Mouse (Mus musculus) embryonic facial prominence, embryonic 10.5 days (tissue): Measurements from ENCODE around the gene Gm38431. TPM values are rescaled to one million over a fixed set of nuclear protein-coding genes. Genes with fewer than 3 reads are reported as not detected.
A peak's percentile ranks its signal among the peaks of the same experiment; 100 is the strongest.

ENCODE experiments used
- DNase-seq: peaks from one replicate; pipeline ENCODE4 v3.0.0-alpha.2; 2017; ENCODE audit warnings: low spot score
- H3K27ac ChIP-seq: fragments of 300-500 bp; sonication (generic); replicated peaks from 2 replicates; pipeline ENCODE4 v1.5.1; 2016; ENCODE audit warnings: mild to moderate bottlenecking
- H3K27me3 ChIP-seq: fragments of 300-500 bp; sonication (generic); replicated peaks from 2 replicates; pipeline ENCODE4 v1.6.1; 2016; ENCODE audit warnings: low read depth, mild to moderate bottlenecking; ENCODE audit not compliant: poor library complexity, severe bottlenecking
- H3K36me3 ChIP-seq: fragments of 300-500 bp; sonication (generic); replicated peaks from 2 replicates; pipeline ENCODE4 v1.6.1; 2016; ENCODE audit warnings: mild to moderate bottlenecking, moderate library complexity
- H3K4me1 ChIP-seq: fragments of 300-500 bp; sonication (generic); 2 replicates; pipeline ENCODE4 v1.6.1; 2016
- H3K4me3 ChIP-seq: fragments of 300-500 bp; sonication (generic); 2 replicates; pipeline ENCODE4 v1.5.1; 2016; ENCODE audit warnings: mild to moderate bottlenecking, moderate library complexity
- H3K9me3 ChIP-seq: fragments of 300-500 bp; sonication (generic); 2 replicates; pipeline ENCODE4 v1.6.1; 2016; ENCODE audit warnings: mild to moderate bottlenecking
- WGBS: fragments of 180-500 bp; shearing (Covaris S2); methylation state at CpG from one replicate; pipeline ENCODE4 v1.1.7; 2016; 5-methylcytosine and 5-hydroxymethylcytosine counted together
- microRNA counts: library from miRNA; unstranded; fragments of <30 nt; microRNA quantifications from one replicate; lab custom pipeline; 2017
- microRNA-seq: library from miRNA; unstranded; fragments of <30 nt; microRNA quantifications from one replicate; pipeline ENCODE4, GENCODE M21; 2017
- polyA plus RNA-seq: library from polyadenylated mRNA; unstranded; fragments of >200 nt; fragmentation: Nextera tagmentation; extraction: Ambion mirVana; gene quantifications from 2 replicates; pipeline ENCODE4 v1.2.1, GENCODE M21; 2016

Gene Gm38431
- polyA plus RNA-seq, 1 experiment from 2014 or later: 4.5 TPM

DNA sequence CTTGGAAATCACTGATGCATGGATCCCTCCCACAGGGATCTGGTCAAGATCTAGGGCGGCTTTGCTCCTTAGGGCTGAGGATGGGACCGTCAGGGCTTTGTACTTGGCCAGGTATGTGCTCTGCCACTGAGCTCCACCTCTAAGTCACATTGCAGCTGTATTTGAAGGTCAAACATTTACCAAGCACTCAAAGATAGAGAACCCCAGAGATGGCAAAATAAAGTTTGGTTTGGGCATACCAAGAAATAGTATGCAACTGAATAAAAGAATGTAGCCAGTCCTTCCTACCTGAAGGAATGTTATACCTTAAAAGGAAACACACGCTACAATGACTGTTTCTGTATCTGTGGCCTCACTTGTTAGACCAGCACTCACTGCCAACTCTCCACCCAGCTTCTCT, 70.4 kb downstream of the Gm38431 start:
- H3K4me1 ChIP-seq: peaks cover 7% of the 10 kb centered on the region
- H3K4me3 ChIP-seq: no peak overlapping the region
- H3K36me3 ChIP-seq: no peaks in the 10 kb centered on the region
- WGBS: 72% methylated on average over 3 of the region's 3 CpGs
- DNase-seq: no peak
- no peak overlapping the region for H3K27ac ChIP-seq
- peaks cover 56% of the 10 kb centered on the region for H3K27me3 ChIP-seq
- H3K9me3 ChIP-seq: no peaks in the 10 kb centered on the region

DNA sequence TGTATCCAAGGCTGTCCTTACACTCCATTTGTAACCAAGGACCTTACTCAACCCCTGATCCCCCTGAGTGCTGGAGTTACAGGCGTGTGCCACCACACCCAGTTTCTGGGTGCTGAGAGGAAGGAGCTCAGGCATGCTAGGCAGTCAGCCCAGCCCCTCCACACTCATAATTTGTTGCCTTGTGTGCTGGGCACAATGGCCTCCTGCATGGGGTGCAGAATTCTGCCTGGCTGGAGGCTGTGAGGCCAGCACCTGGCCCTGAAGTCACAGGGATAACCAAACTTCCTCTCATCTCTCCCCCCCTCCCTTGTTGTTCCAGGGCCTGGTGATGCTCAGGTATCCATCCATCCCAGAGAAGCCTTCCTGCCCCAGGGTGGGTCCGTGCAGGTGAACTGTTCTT, 73.2 kb downstream of the Gm38431 start:
- Histone ChIP-seq H3K9me3 (no peaks in the 10 kb centered on the region), H3K27ac (no peak overlapping the region), H3K4me3 (no peak overlapping the region), H3K36me3 (no peaks in the 10 kb centered on the region), H3K27me3 (peaks cover 70% of the 10 kb centered on the region), H3K4me1 (peaks cover 25% of the 10 kb centered on the region)
- no peak for DNase-seq
- WGBS: 74% methylated on average over 2 of the region's 2 CpGs

MicroRNAs within 50 kb of the gene (microRNA counts, 519-probe panel; counts per million panel counts)
- 4,380 counts per million, percentile 81 among the panel's probes with 10 or more counts for microRNA mmu-miR-1900 (lab: Ali Mortazavi, UCI)

Small RNA genes within 50 kb of the gene (microRNA-seq; reads per million reads assigned to microRNA genes)
- gene Mir1900: not detected
- 1.8 reads per million for gene Mir7082

Other genes with a start within 250 kb of the Gm38431 start
- 1.1 and 2.2 TPM in 2 replicates for gene A230050P20Rik, start 223.4 kb downstream of the Gm38431 start, polyA plus RNA-seq
- gene Angptl6, start 212.3 kb downstream of the Gm38431 start, polyA plus RNA-seq: 3.2 and 3.3 TPM in 2 replicates
- 99.2 and 100 TPM in 2 replicates for gene Ppan, start 203.8 kb downstream of the Gm38431 start, polyA plus RNA-seq
- 411 and 431 TPM in 2 replicates for gene Eif3g, start 193.4 kb downstream of the Gm38431 start, polyA plus RNA-seq
- gene Dnmt1, start 132.1 kb downstream of the Gm38431 start, polyA plus RNA-seq: 168 and 176 TPM in 2 replicates
- gene S1pr2, start 115.2 kb downstream of the Gm38431 start, polyA plus RNA-seq: 38.2 and 42.8 TPM in 2 replicates
- 154 and 161 TPM in 2 replicates for gene Mrpl4, start 89.3 kb downstream of the Gm38431 start, polyA plus RNA-seq
- 5.9 and 6.0 TPM in 2 replicates for gene Icam1, start 76.0 kb downstream of the Gm38431 start, polyA plus RNA-seq
- gene Icam4, start 62.6 kb downstream of the Gm38431 start, polyA plus RNA-seq: 3.8 and 5.1 TPM in 2 replicates
- not detected in 2 replicates for gene Icam5, start 59.9 kb downstream of the Gm38431 start, polyA plus RNA-seq
- gene Zglp1, start 24.9 kb downstream of the Gm38431 start, polyA plus RNA-seq: 0.70 and 1.8 TPM in 2 replicates
- gene Gm49373, start 18.9 kb downstream of the Gm38431 start, polyA plus RNA-seq: 0.42 and 1.4 TPM in 2 replicates
- gene Fdx1l, start 18.4 kb downstream of the Gm38431 start, polyA plus RNA-seq: 62.6 and 64.0 TPM in 2 replicates
- gene Raver1, start within 50 bp of the Gm38431 start, polyA plus RNA-seq: 98.1 and 106 TPM in 2 replicates
- 14.8 and 16.1 TPM in 2 replicates for gene Tyk2, start 39.2 kb upstream of the Gm38431 start, polyA plus RNA-seq
- gene Cdc37, start 58.0 kb upstream of the Gm38431 start, polyA plus RNA-seq: 418 and 430 TPM in 2 replicates
- 4.9 and 5.3 TPM in 2 replicates for gene Pde4a, start 73.7 kb upstream of the Gm38431 start, polyA plus RNA-seq
- 47.8 and 49.6 TPM in 2 replicates for gene Keap1, start 147.4 kb upstream of the Gm38431 start, polyA plus RNA-seq
- 0.22 TPM in 1 of 2 replicates, not detected in the other for gene S1pr5, start 156.4 kb upstream of the Gm38431 start, polyA plus RNA-seq
- gene Atg4d, start 173.3 kb upstream of the Gm38431 start, polyA plus RNA-seq: 37.8 and 41.3 TPM in 2 replicates
- 16.2 and 18.0 TPM in 2 replicates for gene Kri1, start 196.0 kb upstream of the Gm38431 start, polyA plus RNA-seq
- gene Cdkn2d, start 199.4 kb upstream of the Gm38431 start, polyA plus RNA-seq: 40.9 and 45.1 TPM in 2 replicates
- 16.8 and 18.6 TPM in 2 replicates for gene Ap1m2, start 220.3 kb upstream of the Gm38431 start, polyA plus RNA-seq
- 86.8 and 92.7 TPM in 2 replicates for gene Slc44a2, start 228.7 kb upstream of the Gm38431 start, polyA plus RNA-seq